Mouse (Mus musculus): ENCODE data around the gene Prss2.
"Not testable (repeated sequence)": the region's sequence is repeated elsewhere in the genome, so short reads cannot be mapped to it uniquely, and the experiment has no call there.

Gene Prss2

DNA sequence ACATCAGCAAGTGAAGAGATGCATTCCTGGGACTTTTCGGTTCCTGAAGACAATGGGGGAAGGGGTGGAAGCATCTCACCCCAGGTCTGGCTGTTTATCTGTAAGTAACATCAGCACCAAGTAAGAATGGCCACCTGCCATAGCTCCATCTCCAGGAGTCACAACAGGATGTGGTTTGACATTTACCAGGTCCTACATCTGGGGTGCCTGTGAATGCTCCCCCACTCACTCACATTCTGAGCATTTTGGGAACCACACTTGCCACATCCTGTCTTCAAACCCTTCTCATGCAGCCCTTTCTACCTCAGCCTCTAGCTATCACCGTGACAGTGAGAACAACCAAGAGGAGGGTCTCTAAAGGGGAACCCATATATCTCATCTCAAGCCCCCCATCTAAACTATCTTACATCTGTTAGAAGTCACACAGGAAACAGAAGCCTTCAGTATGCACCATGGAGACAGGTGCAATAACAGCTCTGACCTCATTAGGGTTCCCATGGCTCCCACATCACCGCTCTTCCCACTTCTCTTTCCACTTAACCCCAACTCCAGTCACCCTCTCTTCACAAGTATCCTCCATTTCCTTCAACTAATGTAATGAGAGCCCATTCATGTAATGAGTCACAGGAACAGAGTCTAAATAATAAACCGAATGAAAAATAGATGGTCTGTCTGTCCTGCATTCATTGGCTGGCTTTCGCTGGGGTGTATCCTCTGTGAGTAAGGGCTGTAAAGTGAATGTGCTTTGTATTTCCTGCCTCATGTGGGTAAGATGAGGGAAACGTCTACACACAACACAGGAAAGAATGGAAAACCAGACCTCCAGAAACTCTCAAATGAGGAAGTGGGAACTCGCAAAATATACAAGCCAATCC lies 32.9 kb downstream of the Prss2 start:
- no peak for DNase-seq (ENCODE audit: low spot score in 2 of 2)

GRCm38 (mm10) chr6:41556389-41556788 lies 34.8 kb downstream of the Prss2 start:
- DNase-seq (ENCODE audit: low spot score in 2 of 2), result no peak

DNA sequence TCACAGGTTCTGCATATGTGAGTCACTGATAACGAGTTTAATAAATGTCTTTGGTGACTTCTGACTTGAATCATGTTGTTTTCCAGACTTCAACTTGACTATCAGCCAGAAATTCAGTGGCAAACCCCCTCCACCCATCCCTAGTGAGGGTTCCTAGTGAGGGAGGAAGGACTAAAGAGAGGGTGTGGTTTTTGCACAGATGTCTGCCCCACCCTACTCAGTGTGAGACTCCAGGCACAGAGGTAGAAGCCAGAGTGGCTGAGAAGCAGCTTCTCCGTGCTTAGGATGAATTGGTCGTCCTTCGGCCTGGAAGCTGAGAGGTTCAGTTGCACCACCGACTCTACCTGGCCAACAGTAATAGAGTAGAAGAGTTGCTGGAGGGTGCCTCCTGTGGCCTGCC lies 35.9 kb downstream of the Prss2 start:
- no peak for DNase-seq (ENCODE audit: low spot score in 2 of 2)

DNA sequence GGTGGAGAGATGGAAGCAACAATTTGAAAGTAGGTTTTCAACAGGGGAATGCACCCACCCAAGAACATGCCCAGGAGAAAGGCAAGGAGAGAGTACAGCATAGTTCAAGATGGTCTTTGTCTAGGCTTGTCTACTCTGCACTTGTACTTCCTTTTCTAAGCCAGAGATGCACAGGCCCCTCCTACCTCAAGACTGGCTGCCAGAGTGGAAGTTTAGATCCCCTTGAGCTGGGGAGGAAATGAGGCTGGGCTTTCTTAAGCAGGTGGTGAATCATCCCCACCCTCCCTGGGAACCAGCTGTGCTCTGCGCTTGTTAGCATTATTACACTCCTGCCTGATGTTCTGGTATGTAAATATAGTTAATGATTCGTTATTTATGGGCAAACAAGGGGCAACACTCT lies 36.7 kb downstream of the Prss2 start:
- no peak for DNase-seq (ENCODE audit: low spot score in 2 of 2)

DNA sequence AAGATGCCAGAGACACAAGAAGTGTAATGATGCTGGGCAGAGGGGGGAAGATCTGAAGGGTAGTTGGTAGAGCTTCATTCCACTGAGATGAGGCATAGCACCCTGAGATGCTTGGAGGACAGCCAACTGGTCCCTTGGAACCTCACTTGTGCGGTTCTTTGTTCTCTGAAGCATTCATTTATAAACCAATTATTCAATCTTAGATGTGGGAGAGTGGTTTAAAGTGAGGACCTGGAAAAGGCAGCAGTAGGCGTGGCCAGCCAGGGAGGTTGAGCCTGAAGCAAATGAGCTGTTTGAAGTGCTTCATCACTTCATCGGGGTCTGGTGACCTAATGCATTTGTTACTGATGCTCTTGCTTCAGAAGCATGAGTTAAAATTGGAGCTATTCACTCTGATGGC lies 37.7 kb downstream of the Prss2 start:
- DNase-seq (ENCODE audit: low spot score in 2 of 2), result no peak

DNA sequence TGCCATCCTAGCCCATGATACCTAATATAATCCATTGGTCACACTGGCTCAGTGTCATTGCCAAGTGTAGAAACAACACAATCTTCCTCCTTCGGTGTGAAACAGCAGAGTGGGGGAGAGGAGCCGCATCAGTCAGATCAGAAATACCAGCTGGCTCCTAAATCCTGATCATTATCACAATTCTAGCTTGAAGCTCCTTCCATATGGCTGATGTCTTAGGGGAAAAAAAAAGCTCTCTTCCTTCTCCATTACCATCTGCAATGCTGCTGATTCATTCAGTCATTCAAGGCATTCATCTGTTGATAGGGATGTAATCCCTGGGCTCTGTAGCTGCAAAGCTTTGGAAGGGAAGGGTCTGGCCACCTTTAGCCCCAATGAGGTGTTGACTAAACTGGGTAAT lies 38.7 kb downstream of the Prss2 start:
- DNase-seq (ENCODE audit: low spot score in 2 of 2), result no peak

- no peak for DNase-seq (ENCODE audit: low spot score in 2 of 2)
Measured at GRCm38 (mm10) chr6:41562598-41562997, 41.0 kb downstream of the Prss2 start.

DNA sequence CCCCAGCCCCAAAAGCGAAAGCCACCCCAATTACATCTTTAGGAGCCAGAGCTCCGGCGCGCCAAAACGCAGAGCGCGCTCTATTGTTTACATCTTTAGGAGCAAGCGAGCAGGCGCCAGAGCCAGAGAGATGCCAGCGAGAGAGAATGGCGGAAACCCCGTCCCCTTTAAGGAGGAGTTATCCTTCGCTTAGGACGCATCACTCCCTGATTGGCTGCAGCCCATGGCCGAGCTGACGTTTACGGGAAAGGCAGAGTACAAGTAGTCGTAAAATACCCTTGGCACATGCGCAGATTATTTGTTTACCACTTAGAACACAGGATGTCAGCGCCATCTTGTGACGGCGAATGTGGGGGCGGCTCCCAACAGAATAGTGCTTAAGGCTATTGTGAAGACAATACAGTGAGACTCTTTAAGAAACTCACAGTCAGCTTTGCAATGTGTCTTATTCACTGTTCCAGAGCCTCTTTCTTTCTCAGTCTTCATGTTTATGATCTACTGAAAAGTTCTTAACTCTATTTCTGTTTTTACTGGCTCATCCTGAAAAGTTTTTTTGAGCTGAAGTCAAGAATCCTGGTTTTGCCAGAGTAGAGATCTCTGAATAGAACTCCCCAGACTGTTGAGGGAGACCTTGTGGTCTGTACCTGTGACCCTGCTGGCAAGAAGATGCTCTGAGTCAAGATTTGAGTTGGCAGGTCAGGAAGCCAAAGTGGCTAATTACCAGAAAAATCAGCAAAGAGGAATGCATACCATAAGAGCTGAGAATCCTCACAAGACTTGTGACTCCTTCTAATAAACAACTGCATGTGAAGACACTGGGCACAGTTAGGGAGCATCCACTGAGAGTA lies 41.7 kb downstream of the Prss2 start:
- DNase-seq (ENCODE audit: low spot score in 2 of 2), result not testable (repeated sequence)

- no peak for DNase-seq (ENCODE audit: low spot score in 2 of 2)
Measured at GRCm38 (mm10) chr6:41565261-41565660, 43.7 kb downstream of the Prss2 start.

- no peak for DNase-seq (ENCODE audit: low spot score in 2 of 2)
Measured at GRCm38 (mm10) chr6:41566965-41567364, 45.4 kb downstream of the Prss2 start.

GRCm38 (mm10) chr6:41569078-41569477 lies 47.5 kb downstream of the Prss2 start:
- DNase-seq (ENCODE audit: low spot score in 2 of 2), result no peak

Data from cerebellum, postnatal 4 days (tissue).